Mouse (Mus musculus): ENCODE results near the gene Vezt.
A peak's percentile ranks its signal among the peaks of the same experiment; 100 is the strongest.

Gene Vezt

DNA sequence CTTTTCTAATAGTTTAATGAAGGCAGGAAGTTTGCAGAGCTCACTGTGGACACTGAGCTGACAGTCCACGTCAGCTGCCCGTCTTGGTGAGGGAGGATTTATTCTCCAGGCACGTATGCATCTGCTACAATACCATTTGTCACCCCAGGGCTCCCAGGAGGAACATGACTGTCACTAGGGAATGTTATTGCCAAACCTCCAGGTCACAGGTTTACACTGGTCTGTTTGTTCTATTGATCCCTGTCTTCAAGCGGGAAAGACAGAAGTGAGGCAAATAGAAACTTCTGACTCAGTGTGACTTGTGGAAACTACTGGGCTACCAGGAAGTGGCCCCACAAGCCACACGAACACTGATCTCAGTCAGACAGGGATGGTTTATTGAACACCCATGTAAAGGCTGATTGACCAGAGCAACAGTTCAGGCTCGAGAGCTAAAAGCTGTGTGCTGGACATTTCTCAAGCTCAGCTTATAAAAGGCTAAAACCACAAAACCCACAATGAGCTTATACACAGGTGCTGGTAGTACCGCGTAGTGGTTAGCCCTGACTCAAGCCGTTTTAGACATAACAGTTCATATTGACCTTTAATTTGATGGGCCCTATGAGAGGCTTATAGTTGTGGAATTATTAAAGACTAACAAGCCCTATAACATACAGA, 89.6 kb downstream of the Vezt start:
- DNase-seq = no peak

DNA sequence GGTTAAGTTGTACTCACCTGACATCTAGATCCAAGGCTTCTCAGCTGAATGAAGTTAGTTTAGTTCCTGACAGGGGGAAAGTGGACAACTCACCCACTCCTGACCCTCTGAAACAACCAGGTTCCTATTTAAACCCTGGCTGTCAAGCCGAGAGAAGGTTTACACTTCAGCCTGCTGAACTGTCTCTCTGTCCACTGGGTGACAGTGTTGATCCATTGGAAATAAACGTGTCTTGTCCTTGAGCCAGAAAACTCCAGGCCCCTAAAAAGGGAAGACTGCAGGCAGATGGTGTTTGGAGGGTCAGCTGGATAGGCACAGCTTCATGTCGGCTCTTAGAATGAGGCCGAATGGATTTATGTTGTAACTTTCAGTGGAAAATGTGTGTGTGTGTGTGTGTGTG, 90.3 kb downstream of the Vezt start:
- peak; percentile 5 for DNase-seq

GRCm38 (mm10) chr10:93944241-93944640, 91.4 kb downstream of the Vezt start:
- no peak for DNase-seq

DNA sequence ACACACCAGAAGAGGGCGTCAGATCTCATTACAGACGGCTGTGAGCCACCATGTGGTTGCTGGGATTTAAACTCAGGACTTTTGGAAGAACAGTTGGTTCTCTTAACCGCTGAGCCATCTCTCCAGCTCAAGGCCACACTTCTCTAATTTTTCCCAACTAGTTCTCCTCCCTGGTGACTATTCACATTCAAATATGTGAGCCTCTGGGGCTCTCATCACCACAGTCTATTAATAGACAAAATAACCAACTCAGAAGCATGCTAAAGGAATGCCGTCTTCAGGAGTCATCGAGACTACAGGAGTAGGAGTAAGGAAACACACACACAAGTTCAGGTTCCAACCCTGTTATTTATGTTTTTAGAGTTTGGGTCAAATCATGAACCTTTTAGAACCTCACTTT, 95.3 kb downstream of the Vezt start:
- no peak for DNase-seq

GRCm38 (mm10) chr10:93939676-93940075, 95.9 kb downstream of the Vezt start:
- no peak for DNase-seq

- DNase-seq = no peak
Observed at GRCm38 (mm10) chr10:93938844-93939271, 96.8 kb downstream of the Vezt start.

DNA sequence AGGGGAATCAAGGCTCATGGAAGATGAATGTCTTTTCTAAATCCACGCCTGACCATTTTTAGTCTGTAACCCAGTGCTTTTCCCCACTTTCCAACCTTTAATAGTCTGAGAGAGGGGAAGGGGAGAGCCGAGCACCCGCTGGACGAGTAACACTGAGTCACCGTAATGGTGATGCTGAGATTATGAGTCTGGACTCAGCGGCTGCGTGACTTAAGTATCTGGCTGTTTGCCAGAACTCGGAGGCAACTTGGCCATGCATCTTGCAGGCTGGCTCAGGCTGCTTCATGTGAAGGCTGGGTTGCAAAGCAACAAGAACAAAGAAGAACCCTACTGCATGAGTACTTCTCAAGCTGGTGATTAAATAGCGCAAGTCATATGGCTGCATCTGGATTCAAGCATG, 101.6 kb downstream of the Vezt start:
- no peak for DNase-seq

DNA sequence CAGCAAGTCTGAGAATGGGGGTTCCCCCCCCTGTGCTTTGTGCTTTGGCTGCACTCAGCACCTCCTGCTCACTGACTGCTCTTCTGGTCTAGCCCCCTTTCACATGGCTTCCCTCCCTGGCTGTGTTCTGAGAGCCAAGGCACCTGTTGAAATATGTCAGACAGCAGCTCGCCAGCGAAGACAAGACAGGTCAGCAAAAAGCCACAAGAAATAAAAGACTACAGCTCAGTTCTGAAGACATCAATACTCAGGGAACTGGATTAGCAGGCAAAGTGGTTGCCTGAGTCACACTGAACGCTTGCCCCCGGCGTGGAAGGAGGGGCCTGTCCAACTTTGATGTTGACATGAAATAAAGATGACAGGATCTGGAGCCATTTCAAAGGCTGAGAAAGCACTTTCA, 102.8 kb downstream of the Vezt start:
- DNase-seq = no peak

- DNase-seq = no peak
Observed at GRCm38 (mm10) chr10:93932020-93932419, 103.6 kb downstream of the Vezt start.

- no peak for DNase-seq
Observed at GRCm38 (mm10) chr10:93931431-93931830, 104.2 kb downstream of the Vezt start.

GRCm38 (mm10) chr10:93930236-93930824, 105.3 kb downstream of the Vezt start:
- no peak for DNase-seq

- DNase-seq = no peak
Observed at GRCm38 (mm10) chr10:93924666-93925065, 111.0 kb downstream of the Vezt start.

GRCm38 (mm10) chr10:93921160-93921559, 114.5 kb downstream of the Vezt start:
- DNase-seq = no peak

- DNase-seq = peak; percentile 20
Observed at GRCm38 (mm10) chr10:93919227-93919626, 116.4 kb downstream of the Vezt start.

DNA sequence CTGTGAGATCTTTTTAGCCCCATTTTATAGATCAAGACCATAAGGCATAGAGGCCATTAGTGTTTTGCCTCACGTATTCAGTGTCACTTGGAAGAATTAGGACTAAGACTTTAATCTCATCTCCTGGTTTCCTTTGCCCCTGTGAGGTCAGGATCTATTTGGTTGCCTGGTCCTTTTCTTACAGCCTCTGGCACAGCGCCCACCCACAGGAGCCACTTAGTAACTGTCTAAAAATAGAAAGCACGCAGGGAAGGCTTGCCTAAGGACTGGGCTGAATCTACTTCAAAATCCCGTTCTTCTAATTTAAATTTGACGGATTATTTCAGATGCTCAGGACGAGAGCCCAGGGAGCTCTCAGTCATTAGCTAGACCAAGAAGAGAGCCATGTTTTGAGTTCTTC, 116.9 kb downstream of the Vezt start:
- peak; percentile 35 for DNase-seq

DNA sequence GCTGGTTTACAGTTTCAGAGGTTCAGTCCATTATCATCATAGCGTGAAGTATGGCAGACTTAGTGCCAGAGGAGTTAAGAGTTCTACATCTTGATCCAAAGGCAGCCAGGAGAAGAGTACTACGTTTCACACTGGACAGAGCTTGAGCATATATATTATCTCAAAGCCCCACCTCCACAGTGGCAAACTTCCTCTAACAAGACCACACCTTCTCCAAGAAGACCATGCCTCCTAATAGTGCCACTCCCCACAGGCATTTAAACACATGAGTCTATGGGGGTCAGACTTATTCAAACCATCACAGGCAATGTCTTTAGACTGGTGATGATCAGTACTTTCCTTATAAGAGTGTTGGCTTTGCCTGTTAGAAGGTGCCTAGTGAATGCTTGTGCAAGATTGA, 117.5 kb downstream of the Vezt start:
- DNase-seq = no peak

DNA sequence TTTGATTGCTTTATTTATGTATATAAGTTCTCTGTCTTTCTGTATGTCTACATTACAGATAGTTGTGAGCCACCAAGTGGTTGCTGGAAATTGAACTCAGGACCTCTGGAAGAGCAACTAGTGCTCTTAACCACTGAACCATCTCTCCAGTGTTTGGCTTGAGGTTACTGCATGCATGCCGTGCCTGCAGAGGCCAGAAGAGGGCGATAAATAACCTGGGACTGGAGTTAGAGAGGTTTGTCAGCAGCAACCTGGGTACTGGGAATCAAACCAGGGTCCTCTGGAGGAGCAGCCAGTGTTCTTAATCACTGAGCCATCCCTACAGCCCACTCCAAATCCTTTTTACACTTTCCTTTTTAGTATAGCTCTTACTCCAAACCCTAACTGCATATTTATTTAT, 118.8 kb downstream of the Vezt start:
- no peak for DNase-seq

DNA sequence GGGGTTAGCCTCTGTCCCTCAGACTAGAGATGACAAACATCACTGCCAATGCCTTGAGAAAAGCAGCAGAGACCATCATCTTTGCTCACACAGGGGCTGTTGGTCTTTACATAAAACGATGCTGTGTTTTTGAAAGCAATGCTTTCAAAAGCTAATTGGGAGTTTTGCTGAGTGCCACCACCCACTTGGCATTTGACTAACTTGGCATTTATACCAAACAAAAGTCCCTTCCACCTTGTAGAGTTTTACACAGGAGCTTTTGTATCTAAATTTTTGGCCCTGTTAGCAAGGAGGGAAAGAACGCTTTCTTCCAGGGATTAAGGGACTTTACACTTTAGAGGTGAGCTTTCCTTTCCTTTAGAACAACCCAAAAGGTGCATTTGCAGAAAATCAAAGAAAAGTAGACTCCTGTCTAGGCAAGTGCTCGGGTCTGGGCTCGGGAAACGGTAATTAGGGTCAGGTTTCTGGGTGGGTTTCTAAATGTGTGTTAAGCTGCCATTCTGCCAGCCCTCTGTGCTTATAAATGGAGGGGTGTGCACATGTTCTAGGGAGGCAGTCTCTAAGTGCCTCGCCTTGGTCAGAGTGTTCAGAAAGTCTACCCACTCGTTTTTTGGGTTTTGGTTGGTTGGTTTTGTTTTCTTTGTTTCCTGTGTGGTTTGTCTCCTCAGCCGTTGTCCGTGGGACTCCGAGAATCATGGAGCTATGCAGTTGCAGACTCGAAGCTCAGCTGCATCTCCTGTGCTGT, 119.9 kb downstream of the Vezt start:
- no peak for DNase-seq

GRCm38 (mm10) chr10:93913525-93913924, 122.1 kb downstream of the Vezt start:
- DNase-seq = no peak

DNA sequence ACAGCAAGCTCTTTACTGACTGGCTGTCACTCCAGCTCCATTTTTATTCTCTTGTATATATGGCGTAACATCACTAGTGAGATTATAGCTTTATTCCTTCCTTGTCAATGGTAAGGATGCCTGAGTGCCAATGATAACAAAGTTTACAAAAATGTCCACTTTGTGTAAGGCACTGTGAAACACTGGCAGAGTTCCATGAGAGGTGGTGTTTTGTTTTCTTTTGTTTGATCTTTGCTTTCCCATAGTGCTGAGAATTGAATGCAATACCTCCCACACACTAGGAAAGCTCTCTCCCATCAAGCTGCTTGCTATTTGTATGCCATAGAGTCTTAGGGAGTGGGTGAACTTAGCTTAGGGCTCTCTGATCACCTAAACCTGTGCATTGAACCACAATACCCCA, 122.7 kb downstream of the Vezt start:
- DNase-seq = no peak

GRCm38 (mm10) chr10:93912136-93912855, 123.3 kb downstream of the Vezt start:
- no peak for DNase-seq

- no peak for DNase-seq
Observed at GRCm38 (mm10) chr10:93911326-93911725, 124.3 kb downstream of the Vezt start.

DNA sequence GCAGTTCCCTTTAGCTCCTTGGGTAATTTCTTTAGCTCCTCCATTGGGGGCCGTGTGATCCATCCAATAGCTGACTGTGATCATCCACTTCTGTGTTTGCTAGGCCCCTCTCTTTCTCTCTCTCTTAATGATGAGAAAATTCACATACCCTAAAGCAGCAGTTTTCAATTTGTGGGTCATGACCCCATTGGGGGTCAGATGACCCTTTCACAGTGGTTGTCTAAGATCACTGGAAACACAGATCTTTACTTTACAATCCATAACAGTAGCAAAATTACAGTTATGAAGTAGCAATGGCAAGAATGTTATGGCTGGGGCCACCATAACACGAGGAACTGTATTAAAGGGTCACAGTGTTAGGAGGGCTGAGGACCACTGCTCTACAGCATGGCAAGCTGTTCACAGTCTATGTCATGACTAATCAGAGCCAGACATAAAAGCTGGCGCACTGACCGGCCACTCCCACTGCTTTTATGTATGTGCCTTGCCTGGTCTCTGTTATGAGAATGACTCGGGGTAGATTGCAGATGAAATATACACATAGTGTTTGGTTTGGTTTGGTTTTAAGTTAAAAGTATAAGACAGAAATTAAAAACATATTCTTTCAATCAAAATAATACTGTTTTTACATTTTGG, 125.7 kb downstream of the Vezt start:
- no peak for DNase-seq
